Mouse (Mus musculus) ES-Bruce4 (cell line): Measurements from ENCODE around the gene Tbc1d23.

Source experiments
- CTCF ChIP-seq: IDR thresholded peaks from one replicate; pipeline ENCODE4 v1.8.1; 2011; ENCODE audit warnings: low read depth, low read length
- EP300 ChIP-seq: IDR thresholded peaks from 2 replicates; pipeline ENCODE4 v1.6.1; 2011; ENCODE audit warnings: low read depth, low read length; ENCODE audit not compliant: insufficient read depth

GRCm38 (mm10) chr16:57242857-57243204, 11.5 kb upstream of the Tbc1d23 start:
- TF ChIP-seq CTCF (no peak), EP300 (0 out of 2 replicates have a peak, but pooled peaks have one; percentile 50)
